Mouse (Mus musculus) natural killer cell, adult 2 months (primary cell): ENCODE measurements at regions not wholly inside any gene's neighbourhood (a gene's known extent, or its start where the extent isn't known, plus 50 kb on each side); places are given as distances from the start of the nearest gene placed in this dataset.
A peak's percentile ranks its signal among the peaks of the same experiment; 100 is the strongest.

Source experiments
- DNase-seq, 2 experiments: peaks; one replicate each; pipeline ENCODE4 v3.0.0; 2022; ENCODE audit warnings: low spot score in 2 of 2

GRCm38 (mm10) chr4:55817035-55817818, 285.0 kb upstream of the Klf4 start:
- DNase-seq, result no peak

GRCm38 (mm10) chr4:55815832-55816231, 283.6 kb upstream of the Klf4 start:
- no peak for DNase-seq

GRCm38 (mm10) chr4:55812846-55813245, 280.6 kb upstream of the Klf4 start:
- DNase-seq, result no peak

DNA sequence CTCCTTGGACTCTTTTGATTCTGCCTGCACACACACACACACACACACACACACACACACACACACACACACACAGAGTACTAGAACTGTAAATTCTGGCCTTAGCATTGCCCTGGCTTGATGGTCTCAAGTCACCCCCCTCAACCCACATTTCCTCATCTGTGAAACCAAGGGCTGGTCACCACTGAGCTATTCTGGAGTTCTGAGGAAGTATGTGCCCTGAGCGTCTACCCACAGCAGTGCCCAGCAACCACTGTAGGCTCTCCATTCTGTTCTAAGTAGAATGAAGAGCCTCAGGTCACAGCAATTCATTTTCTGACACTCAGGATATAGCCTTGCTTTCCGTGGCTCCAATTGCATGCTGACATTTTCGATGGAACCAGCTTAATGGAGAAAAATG, 279.4 kb upstream of the Klf4 start:
- no peak for DNase-seq

DNA sequence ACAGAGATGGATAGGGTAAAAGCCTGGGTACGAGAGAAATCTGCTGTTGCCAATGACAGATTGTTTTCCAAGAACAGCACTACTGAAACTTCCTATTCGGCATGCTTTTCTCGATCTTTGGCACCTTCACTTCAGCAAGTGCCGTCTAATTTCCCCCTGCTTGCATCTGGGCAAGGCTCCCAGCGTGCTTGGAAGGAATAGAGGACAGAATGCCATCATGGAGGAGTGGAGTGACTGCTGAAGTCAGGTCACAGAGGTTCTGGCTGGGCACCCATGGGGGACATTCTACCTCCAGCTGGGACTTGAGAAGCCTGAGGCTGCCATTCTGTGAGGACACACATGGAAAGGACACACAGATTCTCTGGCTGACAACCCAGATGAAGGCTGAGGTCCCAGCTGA, 276.2 kb upstream of the Klf4 start:
- DNase-seq, result no peak

DNA sequence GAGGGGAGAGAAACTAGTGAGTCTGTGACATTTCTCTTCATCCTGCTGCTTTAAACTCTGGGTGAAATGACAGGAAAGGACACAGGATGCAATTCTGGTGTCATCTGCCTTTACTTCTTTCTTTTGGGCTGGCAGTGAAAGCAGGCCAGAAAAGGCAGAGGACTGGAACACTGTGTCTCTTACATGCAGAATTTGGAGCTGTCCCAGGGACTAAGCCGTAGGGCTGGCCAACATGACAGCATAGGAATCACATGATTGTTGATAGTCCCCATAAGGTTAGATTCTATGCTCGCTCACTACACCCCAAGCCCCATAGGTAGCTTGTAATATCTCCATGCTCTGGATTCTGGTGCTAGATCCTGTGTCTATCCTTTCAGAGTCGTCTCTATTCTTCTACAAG, 274.5 kb upstream of the Klf4 start:
- no peak for DNase-seq

GRCm38 (mm10) chr4:55805255-55806051, 273.2 kb upstream of the Klf4 start:
- DNase-seq, result no peak

DNA sequence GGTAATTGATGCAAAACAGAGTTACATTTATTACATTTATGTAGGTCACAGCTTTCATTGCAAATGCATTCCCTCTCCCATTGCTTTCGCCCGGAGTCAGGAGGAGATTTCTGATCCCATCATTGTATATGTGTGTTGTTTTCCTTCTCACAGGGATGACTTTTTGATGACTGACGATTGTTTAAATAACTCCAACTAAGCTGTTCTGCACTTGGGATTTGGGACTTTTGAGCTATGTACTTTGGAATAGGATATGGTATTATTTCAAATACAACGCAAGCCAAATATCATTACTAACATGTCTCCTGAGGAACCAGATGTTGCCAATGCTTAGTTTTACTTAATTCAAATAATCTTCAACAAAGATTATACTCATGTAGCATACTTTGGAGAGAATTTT, 269.8 kb upstream of the Klf4 start:
- no peak for DNase-seq

DNA sequence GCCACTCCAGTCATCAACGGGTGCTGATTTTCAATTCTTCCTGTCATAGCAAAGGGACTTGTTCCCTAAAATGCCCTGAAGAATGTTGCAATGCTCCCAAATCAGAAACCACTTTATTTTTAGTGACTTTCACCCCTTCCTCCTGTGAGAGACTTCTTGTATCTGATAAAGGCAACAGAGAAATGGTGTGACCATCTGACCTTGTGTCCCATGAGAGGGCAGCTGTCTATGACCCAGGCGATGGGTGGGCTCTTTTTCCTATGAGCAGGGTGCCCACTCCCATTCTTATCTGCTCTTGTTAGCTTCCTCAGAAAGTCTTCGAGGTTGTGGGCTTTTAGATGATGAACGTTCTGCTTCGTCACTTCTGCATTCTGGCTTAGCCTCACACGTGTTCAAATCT, 265.8 kb upstream of the Klf4 start:
- no peak for DNase-seq

DNA sequence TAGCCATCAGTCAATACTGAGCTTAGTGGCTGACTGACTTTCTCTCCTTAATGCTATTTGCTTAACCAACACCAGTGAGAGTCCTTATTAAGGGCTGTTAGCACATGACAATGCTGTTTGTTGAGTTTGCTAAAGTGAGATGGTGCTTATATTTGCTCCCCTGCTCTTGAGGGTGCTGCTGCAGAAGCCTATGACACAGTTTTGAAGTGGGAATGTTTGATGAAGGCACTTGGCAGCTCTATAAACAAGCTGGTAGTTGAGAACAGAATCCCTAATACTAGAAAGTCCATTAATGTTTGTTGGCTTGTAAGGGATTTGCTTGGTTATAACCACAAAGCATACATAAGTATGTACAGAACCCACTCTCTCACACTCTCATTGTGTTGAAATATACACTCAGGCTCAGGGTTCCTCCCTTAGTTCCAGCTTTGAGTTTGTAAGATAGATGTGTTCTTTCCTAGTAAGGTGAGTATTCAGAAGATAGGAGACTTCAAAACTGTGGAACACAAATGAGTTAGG, 249.1 kb upstream of the Klf4 start:
- DNase-seq, result no peak

GRCm38 (mm10) chr4:55779581-55779980, 247.3 kb upstream of the Klf4 start:
- no peak for DNase-seq

DNA sequence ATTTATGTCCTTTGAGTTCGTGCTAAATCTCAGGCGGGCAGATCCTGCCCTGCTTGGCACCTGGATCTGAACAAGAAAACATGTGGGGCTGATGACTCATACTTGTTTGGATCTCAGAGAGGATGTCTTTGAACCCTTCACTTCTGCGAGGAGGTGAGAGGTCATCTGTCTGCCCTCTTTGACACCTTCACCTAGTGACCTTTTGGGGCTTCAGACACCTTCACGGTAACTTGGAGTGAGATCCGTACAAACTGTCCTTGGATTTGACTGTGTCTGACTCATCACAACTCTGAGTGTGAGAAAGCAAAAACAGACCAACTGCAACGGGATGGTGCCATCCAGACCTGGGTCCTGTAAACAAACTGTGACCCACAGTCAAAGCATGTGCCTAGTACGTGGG, 243.6 kb upstream of the Klf4 start:
- peak; percentile 22 to 30 for DNase-seq

GRCm38 (mm10) chr4:55774571-55774970, 242.3 kb upstream of the Klf4 start:
- DNase-seq, result no peak

DNA sequence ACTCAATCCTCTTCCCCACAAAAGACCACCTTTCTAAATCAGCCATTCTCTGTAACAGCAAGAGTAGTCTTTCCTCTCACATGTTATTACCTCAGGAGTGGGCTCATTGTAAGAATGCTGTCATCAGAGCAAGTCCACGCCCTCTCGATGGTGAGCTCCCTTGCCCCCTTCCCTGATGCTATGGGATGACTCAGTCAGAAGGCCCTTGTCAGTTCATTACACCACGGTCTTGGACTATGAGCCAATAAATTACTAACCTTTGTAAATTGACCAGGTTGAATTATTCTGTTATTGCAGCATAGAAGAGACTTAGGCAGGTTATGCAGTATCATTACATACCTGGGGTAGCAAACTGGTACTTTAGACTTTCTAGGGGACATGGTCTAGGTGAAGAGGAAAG, 237.4 kb upstream of the Klf4 start:
- DNase-seq, result no peak

DNA sequence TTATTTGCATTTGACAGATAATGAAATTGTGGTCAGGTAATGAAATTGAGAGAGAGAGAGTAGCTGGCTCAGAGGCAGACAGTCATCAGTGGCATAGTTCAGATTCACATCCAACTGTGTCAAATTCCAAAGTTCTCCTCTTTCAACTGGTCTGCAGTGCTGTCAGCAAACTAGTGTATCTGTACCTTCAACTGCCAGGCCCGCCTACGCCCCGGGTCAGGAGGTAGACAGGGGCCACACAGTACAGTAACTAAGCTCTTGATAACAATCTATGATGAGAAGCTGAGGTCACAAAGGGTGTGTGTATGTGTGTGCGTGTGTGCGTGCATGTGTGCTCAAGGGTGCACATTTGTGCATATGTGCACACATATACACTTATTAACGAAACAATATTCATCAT, 236.1 kb upstream of the Klf4 start:
- DNase-seq, result no peak

DNA sequence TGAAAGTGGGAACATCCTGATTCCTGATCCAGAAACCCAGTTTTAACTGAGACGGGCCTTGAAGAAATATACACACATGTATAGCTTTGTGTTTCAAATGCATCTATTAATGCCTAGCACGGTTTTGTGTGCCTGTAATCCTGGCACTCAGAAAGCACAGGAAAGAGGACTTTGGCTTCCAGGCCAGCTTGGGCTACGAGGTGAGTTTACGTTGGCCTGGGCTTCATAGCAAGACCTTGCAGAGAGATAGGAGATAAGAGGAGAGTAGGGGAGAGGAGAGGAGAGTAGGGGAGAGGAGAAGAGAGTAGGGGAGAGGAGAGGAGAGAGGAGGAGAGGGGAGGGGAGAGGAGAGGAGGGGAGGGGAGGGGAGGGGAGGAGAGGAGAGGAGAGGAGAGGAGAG, 234.9 kb upstream of the Klf4 start:
- no peak for DNase-seq

DNA sequence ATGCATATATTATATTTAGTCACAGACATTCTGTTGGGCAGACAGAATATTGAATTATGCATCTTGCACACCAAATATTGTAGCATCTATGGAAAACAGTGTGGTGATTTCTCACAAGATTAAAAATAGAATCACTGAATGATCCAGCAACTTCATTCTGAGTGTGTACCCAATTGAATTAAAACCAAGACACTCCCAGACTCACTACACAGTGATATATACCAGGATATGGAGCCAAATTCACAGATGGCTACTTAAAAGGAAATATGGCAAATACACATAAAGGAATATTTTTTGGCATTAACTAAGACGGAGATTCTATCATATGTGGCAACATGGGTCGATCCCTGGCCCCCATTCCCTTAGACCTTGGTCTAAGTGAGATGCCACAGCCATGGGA, 233.5 kb upstream of the Klf4 start:
- DNase-seq, result no peak

GRCm38 (mm10) chr4:55763112-55763511, 230.8 kb upstream of the Klf4 start:
- DNase-seq, result no peak

GRCm38 (mm10) chr4:55762389-55762788, 230.1 kb upstream of the Klf4 start:
- no peak for DNase-seq

DNA sequence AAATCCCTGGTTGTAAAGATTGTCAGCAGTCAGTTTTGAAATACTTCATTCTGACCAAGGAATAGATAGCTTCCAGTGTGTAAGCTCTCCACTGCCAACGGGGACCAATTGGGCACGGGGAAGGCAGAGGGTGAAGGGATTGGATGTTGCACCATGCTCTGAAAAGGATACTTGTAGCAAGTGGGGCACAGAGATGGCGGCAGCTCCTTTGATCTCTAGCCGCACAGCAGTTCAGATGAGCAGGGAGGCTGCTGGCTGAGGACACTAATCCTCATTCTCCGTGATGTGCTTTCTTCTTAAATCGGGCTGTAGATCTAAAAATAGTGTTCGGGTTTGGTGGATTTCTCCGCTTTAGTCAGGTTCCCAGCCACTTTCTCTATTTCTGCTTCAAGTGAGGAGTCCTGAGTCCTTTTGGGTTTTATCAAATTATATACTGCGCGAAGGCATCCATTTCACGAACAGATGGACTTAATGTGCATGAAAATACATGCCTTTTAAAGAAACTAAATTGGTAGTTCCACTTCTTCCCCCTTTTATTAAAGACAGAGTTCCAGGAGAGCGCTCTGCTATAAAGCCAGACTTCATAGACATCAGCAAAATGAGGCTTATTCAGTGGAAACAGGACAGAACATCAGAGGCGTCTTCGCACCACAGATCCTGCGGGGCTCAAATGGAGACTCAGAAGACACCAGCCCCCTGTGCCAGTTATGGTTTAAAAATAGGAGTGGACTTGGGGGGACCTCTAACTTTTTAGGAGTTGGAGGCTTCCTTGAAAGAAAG, 225.1 kb upstream of the Klf4 start:
- no peak for DNase-seq

DNA sequence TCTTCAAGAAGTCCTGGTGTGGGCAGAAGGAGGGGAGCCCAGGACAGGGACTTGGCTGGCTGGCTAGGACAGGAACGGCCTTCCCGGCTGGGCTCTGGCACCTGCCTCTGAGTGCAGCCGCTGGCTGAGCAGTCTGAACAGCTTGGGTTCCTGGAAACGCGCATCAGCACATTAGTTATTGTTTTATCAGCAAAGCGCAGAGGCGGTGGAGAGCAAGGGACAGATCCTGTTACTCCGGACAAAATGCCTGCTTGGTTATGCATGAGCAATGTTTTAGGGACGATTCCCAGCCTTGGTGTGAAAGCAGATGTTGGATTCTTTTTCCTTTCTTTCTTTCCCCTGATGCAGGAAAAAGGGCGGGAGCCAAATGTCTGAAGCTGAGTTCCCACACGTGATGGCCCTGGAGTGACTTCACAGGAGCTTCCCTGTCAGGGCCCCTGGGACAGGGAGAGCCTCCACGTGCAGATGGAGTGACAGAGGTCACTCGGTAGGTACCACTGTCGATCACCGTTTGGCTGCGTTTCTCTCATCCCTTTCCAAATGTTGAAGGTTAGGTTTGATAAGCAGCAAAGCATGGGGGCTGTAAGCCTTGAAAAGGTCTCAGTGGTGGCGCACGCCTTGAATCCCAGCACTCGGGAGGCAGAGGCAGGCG, 217.8 kb upstream of the Klf4 start:
- no peak for DNase-seq

GRCm38 (mm10) chr4:55741355-55741754, 209.1 kb upstream of the Klf4 start:
- DNase-seq, result no peak
